Mouse (Mus musculus) activated CD4-positive, CD25-positive, alpha-beta regulatory T cell, adult 4 months (primary cell): ENCODE measurements around the gene Pgrmc2. TPM values are rescaled to one million over a fixed set of nuclear protein-coding genes. Genes with fewer than 3 reads are reported as not detected.

Experiments
- polyA plus RNA-seq, 2 experiments: library from polyadenylated mRNA; unstranded; fragments of 100-300 nt; shearing (Covaris generic); gene quantifications; one replicate each; pipeline ENCODE4 v1.2.1; 2017

Pgrmc2 gene
- polyA plus RNA-seq, 2 experiments from 2014 or later: 3.1 to 5.0 TPM

Other genes starting within 250 kb of the Pgrmc2 start
- gene Mfsd8, start 236.2 kb downstream of the Pgrmc2 start, polyA plus RNA-seq: 10 to 100 TPM; 12.7 to 16.5 TPM
- gene Abhd18, start 236.1 kb downstream of the Pgrmc2 start, polyA plus RNA-seq: 10 to 100 TPM; 14.3 to 15.8 TPM
- gene 1700034I23Rik, start 180.5 kb downstream of the Pgrmc2 start, polyA plus RNA-seq: under 1 TPM; 0.49 to 0.88 TPM
- gene Larp1b, start 133.2 kb downstream of the Pgrmc2 start, polyA plus RNA-seq: 10 to 100 TPM; 20.0 to 24.7 TPM